Mouse (Mus musculus): ENCODE data around the gene Shc4. TPM values are rescaled to one million over a fixed set of nuclear protein-coding genes. Genes with fewer than 3 reads are reported as not detected.

Shc4 gene
- polyA plus RNA-seq, 1 experiment from 2014 or later: 4.3 TPM

DNA sequence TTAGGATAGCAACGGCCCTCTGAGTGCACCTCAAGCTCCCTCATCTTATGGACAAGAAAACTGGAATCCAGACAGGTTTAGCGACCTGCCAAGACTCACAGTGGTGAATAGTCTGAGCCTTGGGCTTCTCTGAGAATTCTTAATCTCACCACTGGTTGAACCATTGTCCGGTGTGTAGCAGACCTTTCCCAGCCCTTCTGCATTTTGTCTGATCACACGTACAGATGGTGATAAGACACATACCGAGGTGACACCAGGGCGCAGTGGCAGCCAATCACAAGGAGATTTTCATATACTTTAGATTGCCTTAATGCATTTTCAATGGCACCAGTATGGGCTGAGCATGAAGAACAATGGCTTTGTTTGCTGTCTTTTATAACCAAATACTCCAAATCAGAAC lies 95.5 kb downstream of the Shc4 start:
- Histone ChIP-seq H3K4me3 (replicated peaks) (no peak overlapping the region), H3K9ac (replicated peaks) (no peak overlapping the region), H3K27ac (replicated peaks) (no peak overlapping the region), H3K9me3 (replicated peaks) (no peaks in the 10 kb centered on the region), H3K4me2 (no peak overlapping the region), H3K36me3 (no peaks in the 10 kb centered on the region), H3K4me1 (peaks cover 16% of the 10 kb centered on the region), H3K27me3 (replicated peaks) (no peaks in the 10 kb centered on the region)
- ATAC-seq (ENCODE audit: low FRiP score): no peak
- 90% methylated on average over 6 of the region's 6 CpGs for WGBS

DNA sequence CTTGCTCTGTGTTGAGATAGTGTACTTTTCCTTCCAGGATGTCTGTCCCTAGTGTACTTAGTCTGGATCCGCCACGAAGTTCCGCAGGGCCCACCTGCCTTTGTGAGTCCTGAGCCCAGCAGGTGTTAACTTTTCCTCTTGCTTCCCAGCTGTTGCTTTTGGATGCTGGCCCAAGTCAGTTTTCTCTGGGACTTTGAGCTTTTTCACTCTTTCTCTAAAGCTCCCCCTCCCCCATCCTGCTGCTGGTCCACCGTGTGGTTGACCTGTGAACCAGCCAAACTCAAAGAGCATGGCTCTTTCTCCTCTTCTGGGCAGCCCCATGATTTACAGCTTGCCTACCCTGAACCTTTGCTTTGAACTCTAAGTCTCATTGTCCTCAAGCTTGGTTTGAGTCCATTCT lies 97.4 kb downstream of the Shc4 start:
- H3K9me3 ChIP-seq (replicated peaks): no peaks in the 10 kb centered on the region
- H3K27ac ChIP-seq (replicated peaks): no peak overlapping the region
- no peak overlapping the region for H3K4me2 ChIP-seq
- no peak for ATAC-seq (ENCODE audit: low FRiP score)
- no peaks in the 10 kb centered on the region for H3K27me3 ChIP-seq (replicated peaks)
- H3K4me3 ChIP-seq (replicated peaks): no peak overlapping the region
- H3K36me3 ChIP-seq: no peaks in the 10 kb centered on the region
- H3K4me1 ChIP-seq: peaks cover 21% of the 10 kb centered on the region
- H3K9ac ChIP-seq (replicated peaks): no peak overlapping the region
- WGBS: 72% methylated on average over 4 of the region's 4 CpGs

DNA sequence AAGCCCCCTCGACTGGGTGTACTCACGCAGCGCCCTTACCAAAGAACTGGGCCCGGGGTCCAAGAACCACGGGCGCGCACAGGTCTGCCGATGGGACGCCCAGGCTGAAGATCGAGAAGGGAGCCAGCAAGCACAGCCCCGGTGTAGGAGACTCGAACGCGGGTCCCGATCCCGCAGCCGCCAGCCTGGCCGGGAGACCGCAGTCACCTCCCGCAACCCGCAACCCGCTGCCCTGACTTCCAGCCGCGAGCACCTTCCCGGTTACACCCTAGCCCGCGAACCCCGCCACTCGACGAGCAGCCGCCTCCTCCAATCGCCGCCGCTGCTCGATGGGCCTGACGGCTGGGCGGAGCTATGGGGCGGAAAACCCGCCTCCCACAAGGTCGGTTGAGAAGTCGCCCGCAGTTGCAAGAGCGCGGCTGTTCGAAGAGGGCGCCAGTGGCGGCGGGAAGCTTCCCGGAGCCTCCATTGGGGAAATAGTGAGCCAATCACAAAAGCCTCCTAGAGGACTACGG lies 99.1 kb downstream of the Shc4 start, which contains the start of gene Cep152:
Cep152 (minus strand) TSS at position 277 of the 515 bp plus-strand sequence.
- H3K4me3 ChIP-seq (replicated peaks): peak within 1 kb of the TSS; percentile 78
- under 1% methylated on average over 50 of the region's 50 CpGs for WGBS
- peak within 1 kb of the TSS; percentile 58; the same call in 1 of the 2 replicates for H3K27ac ChIP-seq (replicated peaks)
- H3K4me1 ChIP-seq: peaks cover 24% of the 10 kb centered on the region
- peak within 1 kb of the TSS; percentile 64 for H3K9ac ChIP-seq (replicated peaks)
- peak within 1 kb of the TSS; percentile 74 for H3K4me2 ChIP-seq
- no peaks in the 10 kb centered on the region for H3K27me3 ChIP-seq (replicated peaks)
- no peaks in the 10 kb centered on the region for H3K36me3 ChIP-seq
- no peaks in the 10 kb centered on the region for H3K9me3 ChIP-seq (replicated peaks)
- peak; percentile 100 for ATAC-seq (ENCODE audit: low FRiP score)

DNA sequence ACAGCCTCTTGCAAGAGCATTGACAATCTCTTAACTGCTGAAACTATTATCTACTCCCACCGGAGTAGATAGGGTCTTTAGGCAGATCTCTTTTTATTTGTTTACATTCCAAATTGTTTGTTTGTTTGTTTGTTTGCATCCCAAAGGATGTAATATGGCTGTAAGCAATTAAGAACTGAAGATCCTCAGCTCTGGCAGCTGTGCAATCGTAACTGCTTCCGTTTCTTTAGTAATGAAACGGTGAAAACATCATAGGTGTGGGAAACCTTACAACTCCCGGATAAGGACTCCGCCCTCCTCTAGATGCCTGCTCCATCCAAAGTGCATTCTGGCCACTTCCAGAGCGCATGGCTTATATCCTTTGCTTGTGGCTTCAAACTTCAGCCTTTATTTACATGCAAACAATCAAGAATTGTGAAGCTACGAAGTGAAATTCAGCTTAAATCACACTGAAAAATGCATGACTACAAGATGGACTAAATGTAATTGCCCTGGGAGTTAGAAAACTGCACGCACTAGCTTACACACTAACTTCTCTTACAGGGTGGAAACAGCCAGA lies 99.7 kb downstream of the Shc4 start:
- peaks cover 24% of the 10 kb centered on the region for H3K4me1 ChIP-seq
- peaks cover 6% of the 10 kb centered on the region; the same call in 1 of the 2 replicates for H3K36me3 ChIP-seq
- no peaks in the 10 kb centered on the region for H3K9me3 ChIP-seq (replicated peaks)
- peak overlapping the region; percentile 64 for H3K9ac ChIP-seq (replicated peaks)
- no peaks in the 10 kb centered on the region for H3K27me3 ChIP-seq (replicated peaks)
- 9% methylated on average over 9 of the region's 9 CpGs for WGBS
- H3K4me2 ChIP-seq: peak overlapping the region; percentile 74
- H3K4me3 ChIP-seq (replicated peaks): peak overlapping the region; percentile 78
- ATAC-seq (ENCODE audit: low FRiP score): no peak
- no peak overlapping the region for H3K27ac ChIP-seq (replicated peaks)

DNA sequence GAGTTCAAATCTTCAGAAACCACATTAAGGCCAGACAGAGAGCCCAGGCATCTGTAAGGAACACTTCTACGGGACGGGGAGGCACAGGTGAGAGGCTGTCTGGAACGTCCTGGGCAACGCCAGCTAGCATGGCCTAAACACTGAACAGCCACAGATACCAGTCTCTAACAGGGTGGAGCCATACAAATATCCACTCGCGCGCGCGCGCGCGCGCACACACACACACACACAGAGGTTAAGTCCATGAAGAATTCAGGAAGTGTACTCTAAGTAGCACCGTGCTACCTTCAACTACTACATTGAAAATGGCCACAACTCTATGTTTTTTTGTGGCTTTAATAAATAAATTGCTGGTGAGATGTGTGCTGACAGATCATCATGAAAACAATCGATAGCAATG lies 100.7 kb downstream of the Shc4 start:
- H3K4me2 ChIP-seq: 0 out of 2 replicates have a peak overlapping the region, but pooled peaks have one; percentile 74
- no peaks in the 10 kb centered on the region for H3K9me3 ChIP-seq (replicated peaks)
- peaks cover 24% of the 10 kb centered on the region for H3K4me1 ChIP-seq
- 95% methylated on average over 15 of the region's 15 CpGs for WGBS
- no peak for ATAC-seq (ENCODE audit: low FRiP score)
- no peak overlapping the region for H3K9ac ChIP-seq (replicated peaks)
- 0 out of 2 replicates have a peak overlapping the region, but pooled peaks have one; percentile 78 for H3K4me3 ChIP-seq (replicated peaks)
- peaks cover 11% of the 10 kb centered on the region for H3K36me3 ChIP-seq
- H3K27ac ChIP-seq (replicated peaks): no peak overlapping the region
- H3K27me3 ChIP-seq (replicated peaks): no peaks in the 10 kb centered on the region

DNA sequence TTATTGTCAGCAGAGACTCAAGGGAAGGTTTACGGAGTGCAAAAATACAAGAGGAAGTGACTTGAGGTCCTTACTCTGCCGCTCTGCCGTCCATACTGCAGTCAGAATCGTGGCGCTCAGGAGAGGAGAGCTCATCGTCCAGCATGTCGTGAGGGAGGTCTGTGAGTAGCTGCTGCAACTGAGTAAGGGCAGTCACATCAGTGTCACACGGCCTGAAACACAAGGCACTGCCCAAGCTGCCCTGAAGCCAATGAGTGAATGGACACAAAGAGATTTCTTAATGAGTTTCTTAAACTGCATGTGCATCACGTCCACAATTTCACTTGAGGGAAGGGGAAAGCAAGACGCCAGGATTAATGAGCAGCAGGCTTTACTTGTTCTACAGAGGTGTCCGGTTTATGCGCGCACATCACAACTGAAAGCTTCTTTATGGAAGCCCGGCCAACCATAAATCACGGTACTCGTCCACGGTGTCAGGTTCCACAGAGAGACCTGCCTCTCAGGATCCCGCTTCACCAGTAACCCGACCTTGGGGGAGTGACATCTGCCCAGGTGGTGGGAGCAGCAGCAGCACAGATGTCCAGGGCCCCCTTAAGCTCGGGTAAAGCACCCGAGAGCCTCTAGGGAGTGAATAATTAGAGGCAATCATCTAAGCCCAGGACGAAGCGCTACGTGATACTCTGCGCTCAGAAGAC lies 103.6 kb downstream of the Shc4 start:
- Histone ChIP-seq H3K9me3 (replicated peaks) (no peaks in the 10 kb centered on the region), H3K4me1 (peaks cover 20% of the 10 kb centered on the region), H3K4me2 (peak overlapping the region; percentile 29), H3K9ac (replicated peaks) (no peak overlapping the region), H3K27me3 (replicated peaks) (no peaks in the 10 kb centered on the region), H3K36me3 (peaks cover 16% of the 10 kb centered on the region), H3K4me3 (replicated peaks) (no peak overlapping the region), H3K27ac (replicated peaks) (no peak overlapping the region)
- 48% methylated on average over 25 of the region's 25 CpGs for WGBS
- ATAC-seq (ENCODE audit: low FRiP score): no peak

DNA sequence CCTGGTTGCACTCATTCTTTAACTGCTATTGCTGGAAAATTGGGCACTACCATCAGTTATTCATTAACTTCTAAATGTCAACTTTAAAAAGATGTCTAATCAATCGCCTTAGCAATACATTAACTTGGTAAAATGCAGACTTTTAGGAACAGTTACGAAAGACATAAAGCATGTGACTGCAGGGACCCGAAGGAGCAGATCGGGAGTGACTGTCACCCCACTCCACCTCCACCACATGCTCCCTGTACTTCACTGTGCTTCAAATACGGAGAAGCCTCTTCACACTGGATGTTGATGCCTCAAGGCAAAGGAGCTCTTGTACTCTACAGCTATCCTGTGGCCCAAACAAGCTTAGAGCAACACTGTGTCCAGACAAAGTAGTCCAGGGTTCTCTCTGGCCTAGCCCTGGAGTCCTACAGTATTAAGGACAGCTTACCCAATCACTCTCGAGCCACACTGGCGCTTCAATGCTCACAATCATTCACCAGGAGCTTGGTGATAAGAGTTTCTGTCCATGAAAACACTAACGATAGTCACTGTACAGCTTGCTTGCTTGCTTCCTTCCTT lies 108.0 kb downstream of the Shc4 start:
- H3K9ac ChIP-seq (replicated peaks): no peak overlapping the region
- H3K4me2 ChIP-seq: no peak overlapping the region
- H3K4me1 ChIP-seq: 0 out of 2 replicates have a peak, but pooled peaks cover 4% of the 10 kb centered on the region
- WGBS: 88% methylated on average over 8 of the region's 8 CpGs
- peaks cover 26% of the 10 kb centered on the region for H3K36me3 ChIP-seq
- H3K9me3 ChIP-seq (replicated peaks): no peaks in the 10 kb centered on the region
- H3K4me3 ChIP-seq (replicated peaks): no peak overlapping the region
- H3K27me3 ChIP-seq (replicated peaks): no peaks in the 10 kb centered on the region
- no peak for ATAC-seq (ENCODE audit: low FRiP score)
- no peak overlapping the region for H3K27ac ChIP-seq (replicated peaks)

DNA sequence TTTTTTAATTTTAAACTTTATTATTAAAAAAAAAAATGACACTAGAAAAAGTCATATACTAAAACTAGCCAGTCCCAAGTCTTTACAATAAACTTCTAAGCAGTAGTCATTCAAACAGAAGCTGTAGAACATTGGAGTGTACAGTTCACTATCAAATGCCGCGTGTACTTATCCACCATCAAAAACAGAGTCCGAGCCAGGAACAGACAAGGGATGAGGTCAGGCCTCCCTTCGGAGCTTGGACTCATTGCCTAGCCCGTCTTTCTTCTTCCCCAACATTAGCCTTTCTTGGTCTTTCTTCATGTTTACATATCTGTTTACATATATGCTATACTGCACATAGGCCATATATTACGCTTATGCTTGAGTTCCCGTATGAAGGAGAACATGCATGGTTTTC lies 108.5 kb downstream of the Shc4 start:
- WGBS: 96% methylated on average over 7 of the region's 7 CpGs
- no peaks in the 10 kb centered on the region for H3K27me3 ChIP-seq (replicated peaks)
- H3K9me3 ChIP-seq (replicated peaks): no peaks in the 10 kb centered on the region
- no peak overlapping the region for H3K9ac ChIP-seq (replicated peaks)
- H3K4me2 ChIP-seq: no peak overlapping the region
- no peak for ATAC-seq (ENCODE audit: low FRiP score)
- H3K4me3 ChIP-seq (replicated peaks): no peak overlapping the region
- H3K4me1 ChIP-seq: no peaks in the 10 kb centered on the region
- H3K36me3 ChIP-seq: peaks cover 28% of the 10 kb centered on the region
- H3K27ac ChIP-seq (replicated peaks): no peak overlapping the region

DNA sequence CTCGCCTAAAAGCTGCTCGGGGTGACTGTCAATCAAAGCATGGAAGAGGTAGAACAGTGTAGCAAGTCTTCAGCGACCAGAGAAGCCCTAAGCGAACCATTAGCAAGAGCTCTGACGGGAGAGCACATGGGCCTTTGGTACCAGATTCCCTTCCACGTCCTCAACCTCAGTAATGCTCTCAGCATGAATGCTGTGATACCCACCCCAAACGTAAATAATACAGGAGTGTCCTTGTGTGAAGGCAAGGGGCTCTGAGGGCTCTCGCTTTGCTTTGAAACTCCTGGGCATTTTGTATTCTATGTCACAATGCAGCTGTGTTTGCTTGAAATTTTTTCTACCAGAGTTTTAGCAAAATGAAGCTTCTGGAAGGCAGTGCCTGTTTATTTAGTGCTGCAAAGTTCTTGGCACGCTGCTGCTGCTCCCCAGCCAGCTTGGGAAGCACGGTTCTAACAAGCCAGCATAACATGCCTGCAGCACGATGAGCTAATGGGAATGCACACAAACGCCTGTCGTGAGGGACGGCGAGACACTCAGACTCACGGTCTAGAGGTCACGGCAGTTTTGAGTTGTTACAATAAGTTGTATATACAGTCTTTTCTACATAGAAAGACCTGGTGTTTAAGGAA lies 117.6 kb downstream of the Shc4 start:
- WGBS: 81% methylated on average over 17 of the region's 17 CpGs
- Histone ChIP-seq H3K4me3 (replicated peaks) (no peak overlapping the region), H3K9ac (replicated peaks) (no peak overlapping the region)

DNA sequence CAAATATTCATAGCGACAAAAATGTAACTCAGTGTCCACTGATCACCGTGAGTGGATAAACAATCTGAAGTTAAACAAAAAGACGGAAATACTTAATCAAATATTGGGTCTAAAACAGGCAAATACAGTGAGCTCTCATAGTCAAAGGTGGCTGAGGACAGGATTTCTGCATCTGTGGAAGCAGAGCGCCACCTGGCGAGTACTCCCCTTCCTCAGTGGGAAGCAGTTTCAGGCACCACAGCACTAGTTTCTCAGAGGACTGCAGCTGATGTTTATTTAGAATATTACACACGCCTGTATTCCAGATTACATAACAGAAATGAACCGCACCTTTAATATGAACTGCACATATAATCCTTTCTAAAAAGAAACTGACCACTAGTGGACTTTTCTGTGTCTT lies 119.3 kb downstream of the Shc4 start:
- no peak overlapping the region for H3K9ac ChIP-seq (replicated peaks)
- H3K4me3 ChIP-seq (replicated peaks): no peak overlapping the region
- no peaks in the 10 kb centered on the region for H3K9me3 ChIP-seq (replicated peaks)
- ATAC-seq (ENCODE audit: low FRiP score): peak; percentile 66; the same call in 1 of the 2 replicates
- H3K4me1 ChIP-seq: no peaks in the 10 kb centered on the region
- 81% methylated on average over 7 of the region's 7 CpGs for WGBS
- no peak overlapping the region for H3K4me2 ChIP-seq
- H3K27me3 ChIP-seq (replicated peaks): no peaks in the 10 kb centered on the region
- peaks cover 27% of the 10 kb centered on the region for H3K36me3 ChIP-seq
- H3K27ac ChIP-seq (replicated peaks): no peak overlapping the region

More for the DNA sequence above, 117.6 kb downstream of the Shc4 start:
- Histone ChIP-seq H3K4me1 (no peaks in the 10 kb centered on the region), H3K36me3 (peaks cover 25% of the 10 kb centered on the region), H3K9me3 (replicated peaks) (no peaks in the 10 kb centered on the region), H3K4me2 (no peak overlapping the region), H3K27me3 (replicated peaks) (no peaks in the 10 kb centered on the region), H3K27ac (replicated peaks) (no peak overlapping the region)
- no peak for ATAC-seq (ENCODE audit: low FRiP score)

DNA sequence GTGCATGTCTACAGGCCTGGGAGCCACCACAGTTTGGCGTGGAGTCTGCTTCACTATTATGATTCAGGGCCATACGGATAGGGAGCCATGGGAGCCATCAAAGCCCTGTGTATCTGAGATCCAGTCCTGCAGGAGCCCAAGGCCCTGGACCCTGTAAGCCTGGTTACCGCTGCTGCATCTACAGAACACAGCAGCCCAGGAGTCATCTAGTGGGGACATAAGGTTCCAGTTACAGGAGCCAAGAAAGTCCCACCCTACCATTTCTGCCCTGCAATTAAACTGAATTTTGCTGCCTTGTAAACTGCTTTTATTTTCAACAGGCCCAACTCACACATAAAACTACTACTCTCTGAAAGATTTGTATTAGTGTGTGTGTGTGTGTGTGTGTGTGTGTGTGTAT lies 121.0 kb downstream of the Shc4 start:
- H3K4me2 ChIP-seq: no peak overlapping the region
- H3K36me3 ChIP-seq: peaks cover 19% of the 10 kb centered on the region
- no peak overlapping the region for H3K4me3 ChIP-seq (replicated peaks)
- no peaks in the 10 kb centered on the region for H3K27me3 ChIP-seq (replicated peaks)
- H3K27ac ChIP-seq (replicated peaks): no peak overlapping the region
- WGBS: 95% methylated on average over 3 of the region's 3 CpGs
- H3K4me1 ChIP-seq: no peaks in the 10 kb centered on the region
- no peak overlapping the region for H3K9ac ChIP-seq (replicated peaks)
- no peaks in the 10 kb centered on the region for H3K9me3 ChIP-seq (replicated peaks)
- ATAC-seq (ENCODE audit: low FRiP score): no peak

Measured in neural tube, embryonic 15.5 days (tissue).